Mouse (Mus musculus): ENCODE measurements around the gene Nlrp6. TPM values are rescaled to one million over a fixed set of nuclear protein-coding genes. Genes with fewer than 3 reads are reported as not detected.

The Nlrp6 gene
- polyA plus RNA-seq, 2 experiments: 2.6 to 6.3 TPM

DNA sequence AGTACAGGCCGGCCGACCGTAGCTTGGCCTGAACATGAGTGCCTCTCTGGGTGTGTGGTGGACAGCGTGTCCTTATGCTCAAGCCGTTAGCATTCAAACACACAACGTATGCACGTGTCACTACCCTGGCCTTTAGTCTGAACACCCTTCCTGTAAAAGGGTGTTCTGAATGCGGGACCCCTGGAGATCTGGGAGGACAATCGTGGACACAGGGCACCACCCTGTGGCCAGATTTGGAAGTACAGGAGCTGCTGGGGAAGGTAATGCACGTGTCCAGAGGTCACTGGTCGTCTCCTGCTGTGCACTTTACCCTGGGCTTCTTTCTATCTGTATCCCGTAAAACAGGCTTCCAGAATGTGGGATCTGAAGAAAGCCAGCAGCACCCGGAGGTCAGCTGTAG, 17.5 kb upstream of the Nlrp6 start:
- WGBS (ENCODE audit: insufficient replicate concordance): 25% methylated on average over 13 of the region's 13 CpGs
- no peak for DNase-seq (ENCODE audit: low read depth in 3 of 3, low spot score in 3 of 3)

DNA sequence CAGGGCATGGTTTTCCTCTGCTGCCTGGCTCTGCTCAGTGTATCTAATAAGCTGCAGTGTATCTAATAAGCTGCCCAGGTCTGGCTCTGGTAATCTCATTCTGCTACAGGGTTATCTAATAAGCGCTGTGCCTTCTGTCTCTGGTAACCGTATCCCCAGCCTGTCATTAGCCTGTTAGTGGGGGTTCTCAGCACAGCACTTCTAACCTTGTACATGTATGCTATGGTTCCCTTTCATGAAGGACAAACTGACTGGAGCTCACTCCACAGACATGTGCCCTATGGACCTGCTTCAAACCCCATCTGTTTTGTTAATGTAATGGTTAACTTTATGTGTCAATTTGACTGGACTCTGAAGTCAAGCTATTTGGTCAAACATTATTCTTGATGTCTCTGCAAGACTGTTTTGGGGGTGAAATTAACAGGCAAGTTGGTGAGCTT, 15.0 kb upstream of the Nlrp6 start:
- WGBS (ENCODE audit: insufficient replicate concordance): 28% methylated on average over 2 of the region's 2 CpGs
- TF ChIP-seq CTCF (IDR thresholded peaks at IDR 0.05; ENCODE audit: low read depth): no peak
- TF ChIP-seq EP300 (IDR thresholded peaks at IDR 0.05; ENCODE audit: low read depth): no peak
- no peaks in the 10 kb centered on the region for H3K9me3 ChIP-seq (ENCODE audit: control insufficient read depth, low read length)
- no peaks in the 10 kb centered on the region for H3K27me3 ChIP-seq (ENCODE audit: control insufficient read depth, insufficient read depth, low read length)
- H3K4me2 ChIP-seq (ENCODE audit: low read depth): no peak overlapping the region; the same call in 1 of the 2 replicates
- peak overlapping the region in 1 of 2 experiments; percentile 22; a peak in 1 of 4 replicates for H3K4me3 ChIP-seq (ENCODE audit: insufficient read depth in 1 of 2, low read depth in 2 of 2, low read length in 2 of 2)
- no peak overlapping the region for H3K9ac ChIP-seq (replicated peaks)
- H3K4me1 ChIP-seq (replicated peaks; ENCODE audit: control insufficient read depth in 2 of 2, insufficient read depth in 2 of 2, low read length in 1 of 2): peaks cover 0 to 5% of the 10 kb centered on the region in 2 experiments; a peak in 1 of 4 replicates
- no peak overlapping the region for H3K27ac ChIP-seq
- ATAC-seq (ENCODE audit: insufficient read depth) (peak; percentile 41; the same call in 1 of the 2 replicates), DNase-seq (ENCODE audit: low read depth in 3 of 3, low spot score in 3 of 3) (no peak)
- H3K36me3 ChIP-seq (replicated peaks; ENCODE audit: control insufficient read depth, insufficient read depth, low read depth): no peaks in the 10 kb centered on the region

More for the DNA sequence above, 17.5 kb upstream of the Nlrp6 start:
- Histone ChIP-seq H3K9ac (replicated peaks) (no peak overlapping the region), H3K4me3 (ENCODE audit: insufficient read depth in 1 of 2, low read depth in 2 of 2, low read length in 2 of 2) (no peak overlapping the region), H3K36me3 (replicated peaks; ENCODE audit: control insufficient read depth, insufficient read depth, low read depth) (no peaks in the 10 kb centered on the region), H3K9me3 (ENCODE audit: control insufficient read depth, low read length) (no peaks in the 10 kb centered on the region), H3K27me3 (ENCODE audit: control insufficient read depth, insufficient read depth, low read length) (no peaks in the 10 kb centered on the region), H3K4me2 (ENCODE audit: low read depth) (no peak overlapping the region), H3K4me1 (replicated peaks; ENCODE audit: control insufficient read depth in 2 of 2, insufficient read depth in 2 of 2, low read length in 1 of 2) (no peaks in the 10 kb centered on the region), H3K27ac (no peak overlapping the region)
- peak; percentile 14; the same call in 1 of the 2 replicates for ATAC-seq (ENCODE audit: insufficient read depth)
- no peak for TF ChIP-seq EP300 (IDR thresholded peaks at IDR 0.05; ENCODE audit: low read depth)
- TF ChIP-seq CTCF (IDR thresholded peaks at IDR 0.05; ENCODE audit: low read depth): peak; percentile 98

DNA sequence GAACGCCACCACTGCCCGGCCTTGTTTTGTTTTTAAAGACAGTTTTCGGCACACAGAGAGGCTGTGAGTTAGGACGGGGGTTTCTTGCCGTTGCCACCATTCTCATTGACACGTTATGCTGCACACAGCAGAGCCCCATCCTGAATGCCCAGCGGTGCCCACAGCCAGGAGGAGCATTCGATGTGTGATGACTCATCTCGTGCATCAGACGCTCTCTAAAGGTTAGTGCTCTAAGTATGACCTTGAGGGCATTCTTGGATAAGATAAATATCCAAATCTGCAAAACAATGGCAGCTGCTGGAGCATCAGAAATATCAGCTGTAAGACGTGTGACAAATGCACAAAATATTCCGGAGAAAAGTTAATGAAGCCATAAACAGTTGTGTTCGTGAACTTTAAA, 13.6 kb upstream of the Nlrp6 start:
- Histone ChIP-seq H3K27ac (no peak overlapping the region), H3K9ac (replicated peaks) (no peak overlapping the region)
- DNase-seq (ENCODE audit: low read depth in 3 of 3, low spot score in 3 of 3): no peak

DNA sequence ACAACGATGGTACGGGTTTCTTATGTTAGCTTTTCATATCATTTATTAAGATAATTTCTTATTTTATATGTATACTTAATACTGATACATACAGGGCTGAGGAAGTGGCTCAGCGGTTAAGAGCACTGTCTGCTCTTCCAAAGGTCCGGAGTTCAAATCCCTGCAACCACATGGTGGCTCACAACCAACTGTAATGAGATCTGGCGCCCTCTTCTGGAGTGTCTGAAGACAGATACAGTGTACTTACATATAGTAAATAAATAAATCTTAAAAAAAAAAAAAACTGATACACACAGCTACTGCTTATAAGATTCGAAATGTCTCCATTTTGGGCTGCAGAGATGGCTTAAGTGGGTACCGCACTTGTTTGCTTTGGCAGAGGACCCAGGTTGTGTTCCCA, 13.0 kb upstream of the Nlrp6 start:
- WGBS (ENCODE audit: insufficient replicate concordance): 70% methylated on average over 7 of the region's 7 CpGs
- peaks cover 0 to 10% of the 10 kb centered on the region in 2 experiments; a peak in 2 of 4 replicates for H3K4me1 ChIP-seq (replicated peaks; ENCODE audit: control insufficient read depth in 2 of 2, insufficient read depth in 2 of 2, low read length in 1 of 2)
- no peak overlapping the region for H3K9ac ChIP-seq (replicated peaks)
- H3K4me2 ChIP-seq (ENCODE audit: low read depth): no peak overlapping the region; the same call in 1 of the 2 replicates
- no peak overlapping the region for H3K4me3 ChIP-seq (ENCODE audit: insufficient read depth in 1 of 2, low read depth in 2 of 2, low read length in 2 of 2)
- H3K36me3 ChIP-seq (replicated peaks; ENCODE audit: control insufficient read depth, insufficient read depth, low read depth): no peaks in the 10 kb centered on the region
- DNase-seq (ENCODE audit: low read depth in 3 of 3, low spot score in 3 of 3): no peak
- peak; percentile 30; the same call in 1 of the 2 replicates for TF ChIP-seq CTCF (IDR thresholded peaks at IDR 0.05; ENCODE audit: low read depth)
- TF ChIP-seq EP300 (IDR thresholded peaks at IDR 0.05; ENCODE audit: low read depth): no peak
- H3K9me3 ChIP-seq (ENCODE audit: control insufficient read depth, low read length): no peaks in the 10 kb centered on the region
- ATAC-seq (ENCODE audit: insufficient read depth): no peak
- H3K27me3 ChIP-seq (ENCODE audit: control insufficient read depth, insufficient read depth, low read length): no peaks in the 10 kb centered on the region
- no peak overlapping the region for H3K27ac ChIP-seq

More for the DNA sequence above, 13.6 kb upstream of the Nlrp6 start:
- H3K36me3 ChIP-seq (replicated peaks; ENCODE audit: control insufficient read depth, insufficient read depth, low read depth): no peaks in the 10 kb centered on the region
- 67% methylated on average over 13 of the region's 13 CpGs for WGBS (ENCODE audit: insufficient replicate concordance)
- TF ChIP-seq CTCF (IDR thresholded peaks at IDR 0.05; ENCODE audit: low read depth) (no peak), EP300 (IDR thresholded peaks at IDR 0.05; ENCODE audit: low read depth) (no peak)
- H3K4me1 ChIP-seq (replicated peaks; ENCODE audit: control insufficient read depth in 2 of 2, insufficient read depth in 2 of 2, low read length in 1 of 2): peaks cover 0 to 6% of the 10 kb centered on the region in 2 experiments; a peak in 2 of 4 replicates
- H3K4me3 ChIP-seq (ENCODE audit: insufficient read depth in 1 of 2, low read depth in 2 of 2, low read length in 2 of 2): no peak overlapping the region
- no peaks in the 10 kb centered on the region for H3K9me3 ChIP-seq (ENCODE audit: control insufficient read depth, low read length)
- no peak for ATAC-seq (ENCODE audit: insufficient read depth)
- no peaks in the 10 kb centered on the region for H3K27me3 ChIP-seq (ENCODE audit: control insufficient read depth, insufficient read depth, low read length)
- H3K4me2 ChIP-seq (ENCODE audit: low read depth): peak overlapping the region; percentile 34

DNA sequence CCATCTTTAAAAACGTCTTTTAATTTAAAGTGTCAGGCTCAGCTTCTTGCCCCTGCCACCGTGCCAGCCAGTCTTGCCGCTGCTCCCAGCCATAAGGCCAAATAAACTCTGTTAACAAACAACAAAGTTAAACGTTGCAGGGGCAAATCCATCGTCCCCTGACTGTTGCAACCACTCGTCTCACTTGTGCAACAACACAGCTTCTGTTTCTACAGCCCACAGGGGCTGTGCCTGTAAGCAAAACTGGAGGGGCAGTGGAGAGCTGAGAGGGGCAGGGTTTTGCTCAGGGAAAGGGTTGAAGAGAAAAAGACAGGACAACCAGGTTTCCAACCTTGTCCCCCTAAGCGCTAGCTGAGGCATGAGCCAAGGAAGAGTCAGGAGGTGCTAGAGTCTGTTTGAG, 12.5 kb upstream of the Nlrp6 start:
- ATAC-seq (ENCODE audit: insufficient read depth): peak; percentile 11; the same call in 1 of the 2 replicates
- H3K27ac ChIP-seq: no peak overlapping the region; the same call in 1 of the 2 replicates
- WGBS (ENCODE audit: insufficient replicate concordance): 33% methylated on average over 7 of the region's 7 CpGs

More for the DNA sequence above, 12.5 kb upstream of the Nlrp6 start:
- Histone ChIP-seq H3K36me3 (replicated peaks; ENCODE audit: control insufficient read depth, insufficient read depth, low read depth) (no peaks in the 10 kb centered on the region), H3K4me2 (ENCODE audit: low read depth) (peak overlapping the region; percentile 64), H3K9ac (replicated peaks) (no peak overlapping the region), H3K27me3 (ENCODE audit: control insufficient read depth, insufficient read depth, low read length) (no peaks in the 10 kb centered on the region), H3K9me3 (ENCODE audit: control insufficient read depth, low read length) (no peaks in the 10 kb centered on the region), H3K4me1 (replicated peaks; ENCODE audit: control insufficient read depth in 2 of 2, insufficient read depth in 2 of 2, low read length in 1 of 2) (peaks cover 0 to 10% of the 10 kb centered on the region in 2 experiments; a peak in 2 of 4 replicates), H3K4me3 (ENCODE audit: insufficient read depth in 1 of 2, low read depth in 2 of 2, low read length in 2 of 2) (no peak overlapping the region)
- TF ChIP-seq CTCF (IDR thresholded peaks at IDR 0.05; ENCODE audit: low read depth) (no peak), EP300 (IDR thresholded peaks at IDR 0.05; ENCODE audit: low read depth) (no peak)
- DNase-seq (ENCODE audit: low read depth in 3 of 3, low spot score in 3 of 3): no peak

All from liver, embryonic 14.5 days (tissue).